Mouse (Mus musculus) liver, postnatal 0 days (tissue): Measurements from ENCODE around the gene Ablim1.

Experiments used
- CTCF ChIP-seq: sonication (generic); IDR thresholded peaks from 2 replicates; pipeline ENCODE4 v1.5.1; 2016; ENCODE audit warnings: antibody characterized with exemption, low read depth
- EP300 ChIP-seq: IDR thresholded peaks from 2 replicates; pipeline ENCODE4 v1.6.1; 2016; ENCODE audit warnings: antibody characterized with exemption, low read depth, mild to moderate bottlenecking

GRCm38 (mm10) chr19:57363076-57363475 lies 48.4 kb upstream of the Ablim1 start:
- TF ChIP-seq CTCF (no peak), EP300 (no peak)
